Mouse (Mus musculus): ENCODE data around the gene Ap5b1. TPM values are rescaled to one million over a fixed set of nuclear protein-coding genes. Genes with fewer than 3 reads are reported as not detected.

Gene Ap5b1
- total RNA-seq, 2 experiments from 2014 or later, result 7.4 to 8.2 TPM

DNA sequence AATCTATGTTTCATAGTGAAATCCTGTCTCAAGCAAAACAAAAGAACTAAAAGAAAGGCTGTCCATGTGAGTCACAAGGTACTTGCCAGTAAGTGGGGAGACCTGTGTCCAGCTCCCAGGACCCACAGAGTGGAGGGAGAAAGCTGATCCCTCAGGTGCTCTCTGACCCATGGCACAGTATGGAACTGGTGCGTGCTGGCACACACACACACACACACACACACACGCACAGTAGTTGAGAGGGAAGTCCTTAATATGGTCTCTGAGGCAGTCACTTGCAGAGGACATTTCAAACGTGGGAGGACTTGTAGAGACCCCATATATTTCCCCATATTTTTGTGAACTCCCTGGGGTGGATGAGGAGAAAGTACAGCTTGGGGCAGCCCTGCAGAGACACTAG lies 5.9 kb upstream of the Ap5b1 start:
- no peak for DNase-seq (ENCODE audit: low spot score in 2 of 2)
- intact Hi-C loops (cut with DNase I), result loop anchor here (10.0 kb wide), 1 partner anchor 127 kb away; no protein-coding TSS in a partner anchor

- intact Hi-C loops (cut with DNase I), result loop anchor here (10.0 kb wide), 1 partner anchor 128 kb away; no protein-coding TSS in a partner anchor
- no peak for DNase-seq (ENCODE audit: low spot score in 2 of 2)
Measured at GRCm38 (mm10) chr19:5562776-5563175, 5.0 kb upstream of the Ap5b1 start.

DNA sequence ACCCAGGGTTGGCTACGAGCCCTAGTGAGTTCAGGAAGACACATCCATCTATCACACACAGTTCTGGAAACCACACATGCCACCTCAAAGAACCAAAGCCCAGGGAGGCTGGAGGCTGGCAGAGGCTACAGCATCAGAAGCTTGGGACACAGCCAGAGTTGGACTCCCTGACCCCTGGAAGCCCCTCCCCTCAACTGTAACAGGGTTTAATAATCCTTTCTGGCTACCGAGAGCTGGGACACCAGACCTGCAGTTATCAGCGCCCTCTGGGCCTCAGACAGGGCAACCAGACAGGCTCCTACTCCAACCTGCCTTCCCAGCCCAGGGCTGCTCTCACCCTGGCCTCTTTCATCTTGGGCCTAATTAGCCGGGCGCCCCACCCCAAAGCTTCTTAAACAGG lies 1.5 kb upstream of the Ap5b1 start:
- DNase-seq (ENCODE audit: low spot score in 2 of 2), result no peak
- intact Hi-C loops (cut with DNase I), result loop anchor here (5.0 to 10.0 kb wide), 2 partner anchors 104 to 132 kb away; partner anchors contain the start of gene Fibp

DNA sequence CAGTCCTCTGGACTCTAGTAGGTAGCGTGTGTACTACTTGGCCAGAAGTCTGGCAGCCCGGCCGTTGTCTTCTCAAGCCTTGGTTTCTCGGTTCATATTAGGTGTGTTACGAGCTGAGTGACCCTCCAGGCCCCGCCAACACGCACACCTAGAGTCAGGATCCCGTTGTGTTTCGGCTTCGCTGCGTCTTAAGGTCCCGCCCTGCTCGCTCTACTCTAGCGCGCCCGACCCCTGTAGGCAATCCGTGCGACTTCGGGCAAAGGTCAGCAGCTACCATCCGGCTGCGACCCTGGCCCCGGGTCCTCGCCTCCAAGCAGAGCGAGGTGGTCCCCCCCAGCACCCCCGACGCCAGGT lies 668 bp upstream of the Ap5b1 start:
- intact Hi-C loops (cut with DNase I), result loop anchor here (5.0 to 10.0 kb wide), 2 partner anchors 105 to 132 kb away; partner anchors contain the start of gene Fibp
- no peak for DNase-seq (ENCODE audit: low spot score in 2 of 2)

- peak; percentile 82 to 85 for DNase-seq (ENCODE audit: low spot score in 2 of 2)
- intact Hi-C loops (cut with DNase I), result loop anchor here (1.0 to 10.0 kb wide), 3 partner anchors 39 to 134 kb away; partner anchors contain the start of gene Fibp
Measured at GRCm38 (mm10) chr19:5568470-5569140, 780 bp downstream of the Ap5b1 start.

DNA sequence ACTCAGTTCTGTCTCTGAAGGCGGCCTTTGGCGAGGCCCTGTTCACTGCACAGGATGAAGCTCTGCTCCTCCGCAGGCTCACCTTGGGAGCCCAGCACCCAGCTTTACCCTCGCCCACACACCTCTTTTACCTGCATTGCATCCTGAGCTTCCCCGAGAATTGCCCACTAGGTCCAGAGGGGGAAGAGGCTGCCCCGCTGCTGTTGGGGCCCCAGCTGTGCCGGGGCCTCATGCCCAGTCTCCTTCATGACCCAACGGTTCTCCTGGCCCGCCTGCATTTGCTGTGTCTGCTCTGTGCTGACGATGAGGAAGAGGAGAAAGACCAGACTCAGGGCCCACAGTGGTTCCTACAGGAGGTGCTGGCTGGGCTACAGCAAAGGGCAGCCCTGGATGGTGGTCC lies 1.7 kb downstream of the Ap5b1 start:
- no peak for DNase-seq (ENCODE audit: low spot score in 2 of 2)
- intact Hi-C loops (cut with DNase I), result loop anchor here (5.0 to 10.0 kb wide), 2 partner anchors 107 to 135 kb away; partner anchors contain the start of gene Fibp

DNA sequence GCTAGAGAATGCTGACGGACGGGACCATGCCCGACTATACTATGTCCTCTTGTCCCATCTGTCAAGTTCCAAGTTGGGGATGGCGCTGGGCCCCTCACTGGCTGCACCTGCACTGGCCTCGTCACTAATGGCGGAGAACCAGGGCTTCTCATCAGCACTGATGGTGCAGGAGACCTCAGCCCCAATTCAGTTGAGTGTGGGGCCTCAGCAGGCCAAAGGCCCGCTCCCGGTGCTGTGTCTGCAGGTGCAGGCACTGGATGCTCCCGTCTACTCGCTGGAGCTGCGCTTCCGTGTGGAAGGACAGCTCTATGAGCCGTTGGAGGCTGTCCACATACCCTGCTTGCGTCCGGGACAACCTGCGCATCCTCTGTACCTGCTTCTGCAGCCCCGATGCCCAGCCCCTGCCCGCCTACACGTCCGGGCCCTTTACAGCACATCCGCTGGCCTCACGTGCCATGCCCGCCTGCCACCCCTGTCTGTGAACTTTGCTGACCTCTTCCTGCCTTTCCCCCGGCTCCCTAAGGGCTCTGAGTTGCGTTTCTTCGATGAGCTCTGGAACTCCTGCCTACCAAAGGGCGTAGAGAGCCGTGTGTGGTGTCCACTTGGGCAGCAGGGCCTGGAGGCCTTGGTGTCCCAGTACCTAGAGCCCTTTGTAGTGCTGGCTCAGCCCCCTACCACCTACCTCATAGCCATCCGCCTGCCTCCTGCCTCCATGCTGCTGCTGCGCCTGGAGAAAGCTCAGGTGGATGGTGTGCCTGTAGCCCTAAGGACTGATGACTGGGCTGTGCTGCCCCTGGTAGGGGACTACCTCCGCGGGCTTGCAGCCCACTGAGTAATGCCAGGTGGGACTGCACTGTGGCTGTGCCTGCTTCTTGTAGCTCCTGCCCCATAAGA lies 2.8 kb downstream of the Ap5b1 start:
- DNase-seq (ENCODE audit: low spot score in 2 of 2), result no peak
- intact Hi-C loops (cut with DNase I), result no loop called here

DNA sequence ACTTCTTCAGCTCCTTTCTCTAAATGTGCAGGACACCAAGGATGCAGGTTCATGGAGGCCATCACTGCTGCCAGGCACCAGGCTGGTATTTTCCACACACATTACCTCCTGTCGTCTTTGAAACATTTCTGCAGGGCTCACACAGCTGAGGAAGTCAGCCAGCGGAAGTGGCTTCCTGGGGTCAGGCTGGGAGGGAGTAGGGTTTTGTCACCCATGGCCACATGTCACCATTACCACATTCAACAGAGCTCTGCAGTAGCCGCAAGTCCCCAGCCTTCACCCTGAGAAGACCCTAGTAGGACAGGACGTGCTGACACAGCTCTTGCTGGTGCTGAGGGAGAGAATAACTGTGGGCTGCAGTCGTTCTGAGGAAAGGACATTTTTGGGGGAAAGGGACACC lies 4.0 kb downstream of the Ap5b1 start:
- intact Hi-C loops (cut with DNase I), result no loop called here
- DNase-seq (ENCODE audit: low spot score in 2 of 2), result no peak

DNA sequence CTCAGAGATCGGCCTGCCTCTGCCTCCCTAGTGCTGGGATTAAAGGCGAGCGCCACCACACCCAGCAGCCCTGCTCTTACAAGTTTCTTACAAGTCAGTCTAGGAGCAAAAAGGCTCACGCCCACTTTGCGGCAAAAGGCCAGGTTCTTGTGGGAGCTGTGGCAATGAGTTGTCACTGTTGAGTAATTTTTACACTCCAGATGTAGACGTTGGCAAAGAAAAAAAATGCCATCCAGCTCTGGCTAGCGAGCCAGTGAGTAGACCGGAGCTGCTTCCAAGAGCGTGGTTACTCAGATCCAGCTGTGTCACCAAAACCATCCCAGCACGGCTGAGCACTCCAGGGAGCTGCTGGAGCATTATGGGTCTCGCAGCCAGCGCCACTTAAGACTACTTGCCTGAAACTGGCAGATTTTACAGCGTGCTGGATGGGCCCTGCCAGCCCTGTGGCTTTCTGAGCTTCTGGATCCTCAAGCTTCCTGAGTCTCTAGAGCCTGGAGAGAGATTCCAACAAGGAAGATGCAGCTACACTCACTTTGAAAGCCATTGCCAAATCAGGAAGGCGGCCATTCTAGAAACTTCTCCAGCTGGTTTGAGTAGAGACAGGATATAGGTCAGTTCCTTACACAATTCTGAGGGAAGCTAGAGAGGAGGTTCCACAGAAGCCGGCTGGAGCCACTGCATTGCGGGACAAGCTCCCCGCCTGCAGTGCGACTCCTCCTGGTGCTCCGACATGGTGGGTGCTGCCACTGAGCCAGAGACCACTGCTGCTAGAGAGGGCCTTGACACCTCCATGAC lies 4.7 kb downstream of the Ap5b1 start:
- peak; percentile 59 to 81 for DNase-seq (ENCODE audit: low spot score in 2 of 2)
- intact Hi-C loops (cut with DNase I), result no loop called here

DNA sequence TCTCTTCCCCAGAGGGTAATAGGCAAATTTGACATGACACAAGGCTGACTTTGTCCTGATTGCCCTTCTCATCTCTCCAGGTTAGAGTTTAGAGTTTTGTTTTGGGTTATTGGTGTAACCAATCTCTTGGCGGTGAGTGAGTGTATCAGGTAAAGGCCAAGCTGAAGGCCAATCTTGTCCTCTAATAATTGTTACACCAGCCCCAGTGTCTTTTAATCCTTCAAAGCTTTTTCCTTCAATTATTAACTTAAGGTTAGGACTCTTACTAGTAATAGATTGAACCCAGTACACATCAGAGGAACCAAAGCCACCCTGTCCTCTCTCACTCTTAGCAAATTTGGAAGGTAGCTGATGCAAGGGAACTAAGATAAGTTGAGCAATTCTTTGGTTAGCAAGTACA lies 7.5 kb downstream of the Ap5b1 start:
- no peak for DNase-seq (ENCODE audit: low spot score in 2 of 2)
- intact Hi-C loops (cut with DNase I), result no loop called here

GRCm38 (mm10) chr19:5579971-5580370 lies 12.1 kb downstream of the Ap5b1 start:
- DNase-seq (ENCODE audit: low spot score in 2 of 2), result no peak
- intact Hi-C loops (cut with DNase I), result no loop called here

DNA sequence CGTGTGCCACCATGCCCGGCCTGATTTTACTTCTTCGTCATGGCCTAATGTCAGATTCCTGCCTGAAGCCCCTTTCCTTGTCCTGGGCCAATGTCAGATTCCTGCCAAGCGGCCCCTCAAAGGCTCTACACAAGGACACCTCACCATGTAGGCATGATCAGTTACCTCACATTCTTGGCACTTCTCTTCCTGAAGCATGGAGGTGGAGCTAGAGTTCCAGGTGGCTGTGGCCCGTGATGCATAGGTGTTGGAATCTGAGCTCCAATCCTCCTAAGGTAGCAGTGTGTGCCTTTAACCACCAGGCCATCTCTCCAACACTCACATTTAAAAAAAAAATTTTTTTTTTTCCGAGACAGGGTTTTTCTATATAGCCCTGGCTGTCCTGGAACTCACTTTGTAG lies 13.0 kb downstream of the Ap5b1 start:
- intact Hi-C loops (cut with DNase I), result no loop called here
- no peak for DNase-seq (ENCODE audit: low spot score in 2 of 2)

- intact Hi-C loops (cut with DNase I), result no loop called here
- no peak for DNase-seq (ENCODE audit: low spot score in 2 of 2)
Measured at GRCm38 (mm10) chr19:5581995-5582394, 14.2 kb downstream of the Ap5b1 start.

DNA sequence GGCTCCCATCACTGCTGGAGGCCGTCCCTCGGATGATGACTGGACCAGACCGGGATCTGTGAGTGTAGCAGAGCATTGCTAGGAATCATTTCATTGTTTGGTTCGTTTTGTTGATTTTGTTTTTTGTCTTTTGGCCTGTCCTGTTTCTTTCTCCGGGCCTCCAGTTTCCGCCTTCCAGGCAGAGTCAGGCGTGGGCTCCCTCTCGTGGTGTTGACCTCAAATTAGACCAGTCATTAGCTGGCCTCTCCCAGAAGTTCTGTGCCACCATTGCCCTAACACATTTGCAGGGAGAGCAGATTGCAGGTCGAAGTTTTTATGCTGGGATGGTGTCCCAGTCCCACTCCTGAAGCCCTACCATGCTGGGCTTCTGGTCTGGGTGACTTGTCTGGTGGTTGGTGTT lies 21.3 kb downstream of the Ap5b1 start:
- intact Hi-C loops (cut with DNase I), result no loop called here
- no peak for DNase-seq (ENCODE audit: low spot score in 2 of 2)

DNA sequence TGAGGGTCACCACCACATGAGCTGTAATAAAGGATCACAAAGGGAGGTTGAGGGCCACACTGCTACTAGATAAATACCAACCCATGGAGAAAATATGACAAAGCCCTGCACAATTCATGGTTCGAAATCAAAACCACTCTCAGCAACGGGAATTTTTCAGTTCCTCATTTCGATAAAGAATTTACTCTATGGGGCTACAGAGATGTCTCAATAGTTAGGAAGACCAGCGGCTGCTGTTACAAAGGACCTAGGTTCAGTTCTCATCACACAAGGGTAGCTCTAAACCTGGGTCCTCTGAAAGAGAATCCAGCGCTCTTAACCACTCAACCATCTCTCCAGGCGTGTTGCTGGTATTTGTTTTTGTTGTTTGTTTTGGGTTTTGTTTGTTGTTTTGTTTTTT lies 24.1 kb downstream of the Ap5b1 start:
- intact Hi-C loops (cut with DNase I), result no loop called here
- DNase-seq (ENCODE audit: low spot score in 2 of 2), result no peak

GRCm38 (mm10) chr19:5599224-5599623 lies 31.4 kb downstream of the Ap5b1 start:
- DNase-seq (ENCODE audit: low spot score in 2 of 2), result no peak
- intact Hi-C loops (cut with DNase I), result no loop called here

DNA sequence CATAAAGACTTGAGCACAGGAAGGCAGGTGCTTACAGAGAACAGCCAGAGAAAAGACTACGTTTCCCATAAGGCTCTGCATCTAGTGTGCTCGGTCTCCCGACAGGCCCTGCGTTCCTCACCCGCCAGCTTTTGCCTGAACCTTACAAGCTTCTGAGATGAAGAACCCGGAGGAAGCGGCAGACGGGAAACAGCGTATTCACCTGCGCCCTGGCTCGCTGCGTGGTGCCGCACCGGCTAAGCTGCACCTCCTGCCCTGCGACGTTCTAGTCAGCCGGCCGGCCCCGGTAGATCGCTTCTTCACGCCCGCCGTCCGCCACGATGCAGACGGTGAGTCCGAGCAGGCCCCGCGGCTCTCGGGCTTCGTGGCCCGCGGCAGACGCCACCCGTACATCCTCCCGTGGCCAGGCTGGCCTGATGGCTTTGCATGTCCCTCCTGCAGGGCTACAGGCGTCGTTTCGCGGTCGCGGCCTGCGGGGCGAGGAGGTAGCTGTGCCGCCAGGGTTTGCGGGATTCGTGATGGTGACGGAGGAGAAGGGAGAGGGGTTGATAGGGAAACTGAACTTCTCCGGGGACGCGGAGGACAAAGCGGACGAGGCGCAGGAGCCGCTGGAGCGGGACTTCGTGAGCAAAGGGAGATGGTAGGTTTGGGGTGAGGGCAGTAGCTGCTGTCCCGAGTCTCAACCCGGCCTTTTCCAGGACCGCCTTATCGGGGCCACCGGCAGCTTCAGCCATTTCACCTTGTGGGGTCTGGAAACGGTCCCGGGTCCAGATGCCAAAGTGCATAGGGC lies 34.1 kb downstream of the Ap5b1 start, which contains the start of gene Rnaseh2c:
Rnaseh2c (plus strand) TSS at position 122 of the 790 bp plus-strand sequence.
- DNase-seq (ENCODE audit: low spot score in 2 of 2), result peak; percentile 83 to 84
- intact Hi-C loops (cut with DNase I), result no loop called here

- no peak for DNase-seq (ENCODE audit: low spot score in 2 of 2)
- intact Hi-C loops (cut with DNase I), result no loop called here
Measured at GRCm38 (mm10) chr19:5603664-5604063, 35.8 kb downstream of the Ap5b1 start.

DNA sequence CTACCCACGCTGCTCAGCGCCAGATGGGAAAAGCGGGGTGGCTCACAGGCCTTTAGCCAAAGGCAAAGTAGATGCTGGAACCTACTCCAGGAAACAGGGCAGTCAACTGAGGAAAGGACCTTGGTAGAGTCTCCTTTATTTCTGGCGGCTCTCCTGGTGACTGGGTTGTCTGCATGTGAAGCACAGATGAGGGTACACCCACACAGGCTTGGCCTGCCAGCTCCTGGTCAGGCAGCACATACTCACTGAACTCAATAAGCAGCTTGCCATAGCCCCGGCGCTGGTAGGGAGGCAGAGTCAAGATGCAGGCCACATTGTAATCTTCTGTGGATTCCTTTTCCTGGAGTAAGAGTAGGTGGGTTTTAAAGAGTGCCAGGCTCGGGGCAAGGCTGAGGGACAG lies 37.3 kb downstream of the Ap5b1 start:
- intact Hi-C loops (cut with DNase I), result no loop called here
- DNase-seq (ENCODE audit: low spot score in 2 of 2), result no peak

All from left cerebral cortex, postnatal 14 days (tissue).